Mouse (Mus musculus) stomach, postnatal 0 days (tissue): ENCODE measurements around the gene Nacad. TPM values are rescaled to one million over a fixed set of nuclear protein-coding genes. Genes with fewer than 3 reads are reported as not detected.

Source experiments
- ATAC-seq: fragments of 200-750 bp; cut with Nextera tagmentation; 2 replicates; pipeline ENCODE4 v1.8.0; 2017; ENCODE audit not compliant: low FRiP score, low TSS enrichment
- DNase-seq: peaks from one replicate; pipeline ENCODE4 v3.0.0-alpha.2; 2016; ENCODE audit warnings: low spot score
- H3K27ac ChIP-seq: fragments of 300-500 bp; sonication (generic); replicated peaks from 2 replicates; pipeline ENCODE4 v1.5.1; 2014; ENCODE audit warnings: mild to moderate bottlenecking, control low read depth
- H3K27me3 ChIP-seq: fragments of 300-500 bp; sonication (generic); 2 replicates; pipeline ENCODE4 v1.6.1; 2014; ENCODE audit warnings: low read length; ENCODE audit not compliant: control insufficient read depth, insufficient read depth
- H3K36me3 ChIP-seq: fragments of 300-500 bp; sonication (generic); 2 replicates; pipeline ENCODE4 v1.6.1; 2014; ENCODE audit warnings: low read length, mixed read lengths; ENCODE audit not compliant: control insufficient read depth, insufficient read depth
- H3K4me1 ChIP-seq: fragments of 300-500 bp; sonication (generic); replicated peaks from 2 replicates; pipeline ENCODE4 v1.6.1; 2014; ENCODE audit warnings: antibody characterized with exemption; ENCODE audit not compliant: control insufficient read depth, insufficient read depth
- H3K4me2 ChIP-seq: fragments of 300-500 bp; sonication (generic); replicated peaks from 2 replicates; pipeline ENCODE4 v1.6.1; 2014; ENCODE audit warnings: low read depth, mild to moderate bottlenecking, control low read depth, moderate library complexity
- H3K4me3 ChIP-seq: fragments of 300-500 bp; sonication (generic); 2 replicates; pipeline ENCODE4 v1.5.1; 2014; ENCODE audit warnings: low read depth, low read length, control low read depth
- H3K9ac ChIP-seq: fragments of 300-500 bp; sonication (generic); 2 replicates; pipeline ENCODE4 v1.6.1; 2014; ENCODE audit warnings: mild to moderate bottlenecking, low read length, control low read depth, mixed read lengths
- H3K9me3 ChIP-seq: fragments of 300-500 bp; sonication (generic); 2 replicates; pipeline ENCODE4 v1.6.1; 2016; ENCODE audit warnings: low read length; ENCODE audit not compliant: control insufficient read depth
- CTCF ChIP-seq: IDR thresholded peaks from 2 replicates; pipeline ENCODE4 v1.5.1; 2016; ENCODE audit warnings: antibody characterized with exemption, low read depth, mild to moderate bottlenecking, moderate library complexity
- EP300 ChIP-seq: optimal IDR thresholded peaks from 2 replicates; pipeline ENCODE3; 2016; ENCODE audit warnings: antibody characterized with exemption
- WGBS: fragments of 180-500 bp; shearing (Covaris S2); extraction: QIAGEN DNeasy Blood & Tissue Kit; methylation state at CpG from one replicate; pipeline ENCODE4 v1.1.7; 2014; 5-methylcytosine and 5-hydroxymethylcytosine counted together
- polyA plus RNA-seq: library from polyadenylated mRNA; unstranded; fragments of >200 nt; fragmentation: Nextera tagmentation; extraction: Ambion mirVana; gene quantifications from 2 replicates; pipeline ENCODE4 v1.2.1, GENCODE M21; 2015

Gene Nacad
- polyA plus RNA-seq, 1 experiment from 2014 or later, result 7.3 TPM

- Histone ChIP-seq H3K27me3 (no peaks in the 10 kb centered on the region), H3K36me3 (peaks cover 5% of the 10 kb centered on the region), H3K4me1 (peaks cover 7% of the 10 kb centered on the region), H3K9ac (no peak overlapping the region), H3K4me3 (no peak overlapping the region), H3K27ac (no peak overlapping the region), H3K9me3 (no peaks in the 10 kb centered on the region), H3K4me2 (no peak overlapping the region)
- 80% methylated on average over 4 of the region's 4 CpGs for WGBS
- no peak for ATAC-seq
- DNase-seq, result no peak
- no peak for TF ChIP-seq EP300
- no peak for TF ChIP-seq CTCF
Observed at GRCm38 (mm10) chr11:6627731-6628130, 21.9 kb upstream of the Nacad start.

GRCm38 (mm10) chr11:6626388-6626772 lies 20.5 kb upstream of the Nacad start:
- Histone ChIP-seq H3K27me3 (no peaks in the 10 kb centered on the region), H3K4me2 (peak overlapping the region; percentile 86), H3K4me3 (peak overlapping the region; percentile 74), H3K9ac (peak overlapping the region; percentile 86), H3K9me3 (no peaks in the 10 kb centered on the region), H3K27ac (peak overlapping the region; percentile 93), H3K36me3 (peaks cover 5% of the 10 kb centered on the region), H3K4me1 (peaks cover 7% of the 10 kb centered on the region)
- DNase-seq (no peak), ATAC-seq (peak; percentile 15)
- 9% methylated on average over 16 of the region's 16 CpGs for WGBS
- TF ChIP-seq EP300, result no peak

- ATAC-seq, result peak; percentile 92
- H3K4me2 ChIP-seq, result peak within 1 kb of the TSS; percentile 86
- peak within 1 kb of the TSS; percentile 74 for H3K4me3 ChIP-seq
- peak; percentile 93 for DNase-seq
- peaks cover 7% of the 10 kb centered on the region for H3K4me1 ChIP-seq
- no peak for TF ChIP-seq EP300
- TF ChIP-seq CTCF, result no peak; the same call in 1 of the 2 replicates
- no peaks in the 10 kb centered on the region for H3K9me3 ChIP-seq
- H3K9ac ChIP-seq, result peak within 1 kb of the TSS; percentile 86
- peaks cover 7% of the 10 kb centered on the region for H3K36me3 ChIP-seq
- under 1% methylated on average over 66 of the region's 66 CpGs for WGBS
- peak within 1 kb of the TSS; percentile 93 for H3K27ac ChIP-seq
- H3K27me3 ChIP-seq, result no peaks in the 10 kb centered on the region
Observed at GRCm38 (mm10) chr11:6625478-6626387, 19.9 kb upstream of the Nacad start, which contains the start of gene Tbrg4. Gene Tbrg4, minus strand, starts transcription at chr11:6626067.

- peak overlapping the region; percentile 53 for H3K27ac ChIP-seq
- peak overlapping the region; percentile 74 for H3K4me3 ChIP-seq
- DNase-seq (peak; percentile 46), ATAC-seq (peak; percentile 8; the same call in 1 of the 2 replicates)
- no peaks in the 10 kb centered on the region for H3K9me3 ChIP-seq
- no peaks in the 10 kb centered on the region for H3K27me3 ChIP-seq
- H3K36me3 ChIP-seq, result peaks cover 16% of the 10 kb centered on the region
- TF ChIP-seq EP300 (no peak), CTCF (no peak)
- peaks cover 7% of the 10 kb centered on the region for H3K4me1 ChIP-seq
- 44% methylated on average over 14 of the region's 14 CpGs for WGBS
- H3K9ac ChIP-seq, result peak overlapping the region; percentile 86
- H3K4me2 ChIP-seq, result peak overlapping the region; percentile 56
Observed at GRCm38 (mm10) chr11:6624619-6625382, 18.9 kb upstream of the Nacad start.

- ATAC-seq (no peak), DNase-seq (no peak)
- 79% methylated on average over 10 of the region's 10 CpGs for WGBS
- H3K4me2 ChIP-seq, result peak overlapping the region; percentile 56
- H3K4me3 ChIP-seq, result no peak overlapping the region
- no peaks in the 10 kb centered on the region for H3K9me3 ChIP-seq
- no peak for TF ChIP-seq CTCF
- no peak for TF ChIP-seq EP300
- H3K27ac ChIP-seq, result no peak overlapping the region
- no peak overlapping the region for H3K9ac ChIP-seq
- H3K4me1 ChIP-seq, result peaks cover 7% of the 10 kb centered on the region
- no peaks in the 10 kb centered on the region for H3K27me3 ChIP-seq
- H3K36me3 ChIP-seq, result peaks cover 26% of the 10 kb centered on the region
Observed at GRCm38 (mm10) chr11:6623704-6624103, 17.9 kb upstream of the Nacad start.
